Mouse (Mus musculus): Measurements from ENCODE around the gene Camkk2. TPM values are rescaled to one million over a fixed set of nuclear protein-coding genes. Genes with fewer than 3 reads are reported as not detected.

Gene Camkk2
- 10 to 100 TPM; 87.3 to 96.2 (median 93.0) TPM for total RNA-seq (2022)

GRCm38 (mm10) chr5:122779277-122779834, at the start of gene Camkk2:
Gene Camkk2, minus strand, starts transcription at chr5:122779409.
- peak in 1 of 2 experiments; percentile 72 for DNase-seq (ENCODE audit: low spot score in 2 of 2)

- DNase-seq (ENCODE audit: low spot score in 2 of 2): no peak
Observed at GRCm38 (mm10) chr5:122825099-122825498, 45.9 kb upstream of the Camkk2 start.

- no peak for DNase-seq (ENCODE audit: low spot score in 2 of 2)
Observed at GRCm38 (mm10) chr5:122824450-122824849, 45.2 kb upstream of the Camkk2 start.

- DNase-seq (ENCODE audit: low spot score in 2 of 2): no peak
Observed at GRCm38 (mm10) chr5:122823976-122824375, 44.8 kb upstream of the Camkk2 start.

- no peak for DNase-seq (ENCODE audit: low spot score in 2 of 2)
Observed at GRCm38 (mm10) chr5:122822441-122822840, 43.2 kb upstream of the Camkk2 start.

GRCm38 (mm10) chr5:122821524-122821885, 42.3 kb upstream of the Camkk2 start:
- no peak for DNase-seq (ENCODE audit: low spot score in 2 of 2)

- peak; percentile 89 to 93 for DNase-seq (ENCODE audit: low spot score in 2 of 2)
Observed at GRCm38 (mm10) chr5:122820777-122821523, 41.7 kb upstream of the Camkk2 start, which contains the start of gene Anapc5. Gene Anapc5, minus strand, starts transcription at chr5:122821339.

- DNase-seq (ENCODE audit: low spot score in 2 of 2): no peak
Observed at GRCm38 (mm10) chr5:122812699-122813098, 33.5 kb upstream of the Camkk2 start.

- no peak for DNase-seq (ENCODE audit: low spot score in 2 of 2)
Observed at GRCm38 (mm10) chr5:122811364-122812079, 32.3 kb upstream of the Camkk2 start.

GRCm38 (mm10) chr5:122805503-122805902, 26.3 kb upstream of the Camkk2 start:
- DNase-seq (ENCODE audit: low spot score in 2 of 2): no peak

GRCm38 (mm10) chr5:122802706-122803105, 23.5 kb upstream of the Camkk2 start:
- DNase-seq (ENCODE audit: low spot score in 2 of 2): no peak

GRCm38 (mm10) chr5:122801684-122802083, 22.5 kb upstream of the Camkk2 start:
- no peak for DNase-seq (ENCODE audit: low spot score in 2 of 2)

- DNase-seq (ENCODE audit: low spot score in 2 of 2): no peak
Observed at GRCm38 (mm10) chr5:122800345-122801010, 21.3 kb upstream of the Camkk2 start.

- DNase-seq (ENCODE audit: low spot score in 2 of 2): no peak
Observed at GRCm38 (mm10) chr5:122799379-122800344, 20.5 kb upstream of the Camkk2 start.

- DNase-seq (ENCODE audit: low spot score in 2 of 2): peak; percentile 78 to 89
Observed at GRCm38 (mm10) chr5:122798557-122799378, 19.6 kb upstream of the Camkk2 start.

- no peak for DNase-seq (ENCODE audit: low spot score in 2 of 2)
Observed at GRCm38 (mm10) chr5:122797866-122798265, 18.7 kb upstream of the Camkk2 start.

GRCm38 (mm10) chr5:122788696-122789095, 9.5 kb upstream of the Camkk2 start:
- DNase-seq (ENCODE audit: low spot score in 2 of 2): no peak

GRCm38 (mm10) chr5:122786035-122786819, 7.0 kb upstream of the Camkk2 start:
- DNase-seq (ENCODE audit: low spot score in 2 of 2): no peak

Data from layer of hippocampus, adult 8-10 months (tissue).